Mouse (Mus musculus): ENCODE data around the gene Hba-a1. TPM values are rescaled to one million over a fixed set of nuclear protein-coding genes. Genes with fewer than 3 reads are reported as not detected.
A peak's percentile ranks its signal among the peaks of the same experiment; 100 is the strongest.
"Not testable (repeated sequence)": the region's sequence is repeated elsewhere in the genome, so short reads cannot be mapped to it uniquely, and the experiment has no call there.

The Hba-a1 gene
- polyA plus RNA-seq, 1 experiment from 2014 or later, result 2,861 TPM

DNA sequence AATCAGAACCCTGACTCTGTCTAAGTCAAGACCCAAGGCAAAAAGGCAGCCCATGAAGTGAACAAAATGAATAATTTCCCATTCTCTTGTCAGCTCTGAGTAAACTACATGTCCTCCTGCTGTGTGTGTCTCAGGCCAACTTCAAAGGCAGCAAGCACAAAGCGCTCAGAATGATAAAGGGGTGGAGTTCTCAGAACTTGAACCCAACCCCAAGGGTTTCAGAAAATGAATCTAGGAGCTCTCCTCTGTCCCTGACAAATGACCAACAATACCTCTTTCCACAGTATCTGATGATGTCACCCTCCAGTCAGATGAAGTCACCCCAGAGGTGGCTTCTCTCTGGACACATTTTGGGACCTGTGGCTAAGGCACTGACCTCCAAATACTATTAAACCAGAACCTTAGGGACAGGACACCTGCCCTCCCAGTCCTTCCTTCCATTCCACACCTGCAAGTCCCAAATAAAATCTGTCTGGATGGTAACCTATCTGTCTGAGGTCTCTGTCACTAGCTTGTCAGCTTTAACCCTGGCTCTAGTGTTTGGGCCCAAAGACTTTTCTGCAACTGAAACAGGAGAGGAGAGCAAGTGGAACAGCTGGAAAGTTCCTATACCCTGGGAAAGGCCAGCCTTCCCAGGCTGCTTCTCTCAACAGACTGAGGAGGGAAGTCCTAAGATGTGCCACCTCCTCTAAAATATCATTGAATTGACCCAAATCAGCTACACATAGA is 1.7 kb upstream of the Hba-a1 start:
- Histone ChIP-seq H3K4me1 (replicated peaks; ENCODE audit: control insufficient read depth, insufficient read depth, low read length) (no peaks in the 10 kb centered on the region), H3K27me3 (ENCODE audit: control insufficient read depth, insufficient read depth, low read length) (no peaks in the 10 kb centered on the region), H3K4me3 (ENCODE audit: low read depth, low read length) (no peak overlapping the region), H3K27ac (ENCODE audit: low read depth, low read length) (no peak overlapping the region), H3K9me3 (ENCODE audit: control insufficient read depth, low read length) (no peaks in the 10 kb centered on the region), H3K36me3 (ENCODE audit: control insufficient read depth, insufficient read depth, low read length) (no peaks in the 10 kb centered on the region), H3K9ac (ENCODE audit: low read depth, low read length) (no peak overlapping the region), H3K4me2 (replicated peaks; ENCODE audit: low read depth, low read length) (no peak overlapping the region)
- DNase-seq (ENCODE audit: low spot score) (no peak), ATAC-seq (ENCODE audit: low FRiP score) (no peak)
- 83% methylated on average over 1 of the region's 1 CpGs for WGBS

- not testable (repeated sequence) for H3K4me2 ChIP-seq (replicated peaks; ENCODE audit: low read depth, low read length); H3K4me3 ChIP-seq (ENCODE audit: low read depth, low read length); DNase-seq (ENCODE audit: low spot score); H3K9me3 ChIP-seq (ENCODE audit: control insufficient read depth, low read length); H3K27me3 ChIP-seq (ENCODE audit: control insufficient read depth, insufficient read depth, low read length); H3K4me1 ChIP-seq (replicated peaks; ENCODE audit: control insufficient read depth, insufficient read depth, low read length); H3K36me3 ChIP-seq (ENCODE audit: control insufficient read depth, insufficient read depth, low read length); H3K9ac ChIP-seq (ENCODE audit: low read depth, low read length); ATAC-seq (ENCODE audit: low FRiP score); H3K27ac ChIP-seq (ENCODE audit: low read depth, low read length)
- WGBS, result 57% methylated on average over 2 of the region's 2 CpGs
Observed at GRCm38 (mm10) chr11:32284582-32284981, 1.3 kb downstream of the Hba-a1 start.

GRCm38 (mm10) chr11:32285031-32285775 is 1.9 kb downstream of the Hba-a1 start:
- no peak overlapping the region for H3K4me2 ChIP-seq (replicated peaks; ENCODE audit: low read depth, low read length)
- H3K9me3 ChIP-seq (ENCODE audit: control insufficient read depth, low read length), result no peaks in the 10 kb centered on the region
- 87% methylated on average over 7 of the region's 7 CpGs for WGBS
- no peaks in the 10 kb centered on the region for H3K27me3 ChIP-seq (ENCODE audit: control insufficient read depth, insufficient read depth, low read length)
- H3K4me3 ChIP-seq (ENCODE audit: low read depth, low read length), result no peak overlapping the region
- H3K27ac ChIP-seq (ENCODE audit: low read depth, low read length), result no peak overlapping the region
- H3K4me1 ChIP-seq (replicated peaks; ENCODE audit: control insufficient read depth, insufficient read depth, low read length), result no peaks in the 10 kb centered on the region
- no peak for DNase-seq (ENCODE audit: low spot score)
- no peak for ATAC-seq (ENCODE audit: low FRiP score)
- H3K36me3 ChIP-seq (ENCODE audit: control insufficient read depth, insufficient read depth, low read length), result no peaks in the 10 kb centered on the region
- no peak overlapping the region for H3K9ac ChIP-seq (ENCODE audit: low read depth, low read length)

GRCm38 (mm10) chr11:32285887-32286286 is 2.6 kb downstream of the Hba-a1 start:
- H3K4me1 ChIP-seq (replicated peaks; ENCODE audit: control insufficient read depth, insufficient read depth, low read length); H3K4me3 ChIP-seq (ENCODE audit: low read depth, low read length); ATAC-seq (ENCODE audit: low FRiP score): not testable (repeated sequence)

GRCm38 (mm10) chr11:32286695-32287492 is 3.6 kb downstream of the Hba-a1 start, which contains the start of gene Hbq1b:
Gene Hbq1b, plus strand, starts transcription at chr11:32286965.
- 23% methylated on average over 30 of the region's 33 CpGs for WGBS
- H3K4me3 ChIP-seq (ENCODE audit: low read depth, low read length); H3K27ac ChIP-seq (ENCODE audit: low read depth, low read length); H3K9ac ChIP-seq (ENCODE audit: low read depth, low read length); H3K4me1 ChIP-seq (replicated peaks; ENCODE audit: control insufficient read depth, insufficient read depth, low read length); H3K36me3 ChIP-seq (ENCODE audit: control insufficient read depth, insufficient read depth, low read length); H3K27me3 ChIP-seq (ENCODE audit: control insufficient read depth, insufficient read depth, low read length); H3K9me3 ChIP-seq (ENCODE audit: control insufficient read depth, low read length): not testable (repeated sequence)
- DNase-seq (ENCODE audit: low spot score), result peak; percentile 73
- H3K4me2 ChIP-seq (replicated peaks; ENCODE audit: low read depth, low read length), result peak within 1 kb of the TSS; percentile 48
- peak; percentile 57 for ATAC-seq (ENCODE audit: low FRiP score)

More at GRCm38 (mm10) chr11:32285887-32286286, 2.6 kb downstream of the Hba-a1 start:
- not testable (repeated sequence) for H3K4me2 ChIP-seq (replicated peaks; ENCODE audit: low read depth, low read length); H3K36me3 ChIP-seq (ENCODE audit: control insufficient read depth, insufficient read depth, low read length); H3K9ac ChIP-seq (ENCODE audit: low read depth, low read length); H3K27ac ChIP-seq (ENCODE audit: low read depth, low read length); H3K9me3 ChIP-seq (ENCODE audit: control insufficient read depth, low read length); DNase-seq (ENCODE audit: low spot score); H3K27me3 ChIP-seq (ENCODE audit: control insufficient read depth, insufficient read depth, low read length)

DNA sequence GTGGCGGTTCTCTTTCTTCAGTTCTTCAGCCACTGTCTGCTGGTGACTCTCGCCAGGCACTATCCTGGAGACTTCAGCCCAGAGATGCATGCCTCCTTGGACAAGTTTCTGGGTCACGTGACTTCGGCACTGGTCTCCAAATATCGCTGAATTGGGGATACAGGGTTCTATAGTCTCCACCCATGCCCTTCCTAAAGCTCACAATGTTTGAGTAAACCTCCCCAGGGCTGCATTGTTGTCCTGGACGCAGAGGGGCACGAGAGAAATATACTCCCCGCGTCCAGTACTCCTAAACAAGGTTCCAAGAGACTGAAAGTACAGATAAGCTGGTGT is 4.1 kb downstream of the Hba-a1 start:
- H3K36me3 ChIP-seq (ENCODE audit: control insufficient read depth, insufficient read depth, low read length), result no peaks in the 10 kb centered on the region
- 71% methylated on average over 9 of the region's 9 CpGs for WGBS
- H3K27ac ChIP-seq (ENCODE audit: low read depth, low read length), result no peak overlapping the region
- no peaks in the 10 kb centered on the region for H3K9me3 ChIP-seq (ENCODE audit: control insufficient read depth, low read length)
- ATAC-seq (ENCODE audit: low FRiP score) (no peak), DNase-seq (ENCODE audit: low spot score) (no peak)
- H3K4me1 ChIP-seq (replicated peaks; ENCODE audit: control insufficient read depth, insufficient read depth, low read length), result no peaks in the 10 kb centered on the region
- H3K4me3 ChIP-seq (ENCODE audit: low read depth, low read length), result no peak overlapping the region
- H3K9ac ChIP-seq (ENCODE audit: low read depth, low read length), result no peak overlapping the region
- no peak overlapping the region for H3K4me2 ChIP-seq (replicated peaks; ENCODE audit: low read depth, low read length)
- no peaks in the 10 kb centered on the region for H3K27me3 ChIP-seq (ENCODE audit: control insufficient read depth, insufficient read depth, low read length)

- H3K27me3 ChIP-seq (ENCODE audit: control insufficient read depth, insufficient read depth, low read length); H3K9ac ChIP-seq (ENCODE audit: low read depth, low read length); H3K4me2 ChIP-seq (replicated peaks; ENCODE audit: low read depth, low read length); H3K27ac ChIP-seq (ENCODE audit: low read depth, low read length); H3K36me3 ChIP-seq (ENCODE audit: control insufficient read depth, insufficient read depth, low read length); H3K9me3 ChIP-seq (ENCODE audit: control insufficient read depth, low read length); H3K4me1 ChIP-seq (replicated peaks; ENCODE audit: control insufficient read depth, insufficient read depth, low read length); H3K4me3 ChIP-seq (ENCODE audit: low read depth, low read length); ATAC-seq (ENCODE audit: low FRiP score); DNase-seq (ENCODE audit: low spot score): not testable (repeated sequence)
- WGBS, result 86% methylated on average over 4 of the region's 4 CpGs
Observed at GRCm38 (mm10) chr11:32292819-32293218, 9.5 kb downstream of the Hba-a1 start.

GRCm38 (mm10) chr11:32293479-32293878 is 10.2 kb downstream of the Hba-a1 start:
- H3K27ac ChIP-seq (ENCODE audit: low read depth, low read length); H3K4me3 ChIP-seq (ENCODE audit: low read depth, low read length); H3K27me3 ChIP-seq (ENCODE audit: control insufficient read depth, insufficient read depth, low read length); H3K9ac ChIP-seq (ENCODE audit: low read depth, low read length); ATAC-seq (ENCODE audit: low FRiP score); H3K4me1 ChIP-seq (replicated peaks; ENCODE audit: control insufficient read depth, insufficient read depth, low read length); DNase-seq (ENCODE audit: low spot score); H3K4me2 ChIP-seq (replicated peaks; ENCODE audit: low read depth, low read length); H3K9me3 ChIP-seq (ENCODE audit: control insufficient read depth, low read length); H3K36me3 ChIP-seq (ENCODE audit: control insufficient read depth, insufficient read depth, low read length): not testable (repeated sequence)
- WGBS, result 73% methylated on average over 3 of the region's 3 CpGs

All from hindbrain, embryonic 11.5 days (tissue).